Mouse (Mus musculus): ENCODE measurements around the gene Spata4.
"Not testable (repeated sequence)": the region's sequence is repeated elsewhere in the genome, so short reads cannot be mapped to it uniquely, and the experiment has no call there.

Spata4 gene

GRCm38 (mm10) chr8:54600671-54601251 is at the start of gene Spata4:
Gene Spata4 (plus strand): TSS chr8:54600781.
- no peak for DNase-seq

- no peak for DNase-seq
These were observed 45.7 kb upstream of the Spata4 start for GRCm38 (mm10) chr8:54554921-54555320.

- DNase-seq = no peak
These were observed 38.4 kb upstream of the Spata4 start for GRCm38 (mm10) chr8:54562137-54562536.

GRCm38 (mm10) chr8:54565181-54565580 is 35.4 kb upstream of the Spata4 start:
- no peak for DNase-seq

- DNase-seq = no peak
These were observed 34.8 kb upstream of the Spata4 start for GRCm38 (mm10) chr8:54565603-54566260.

- DNase-seq = no peak
These were observed 33.4 kb upstream of the Spata4 start for GRCm38 (mm10) chr8:54567168-54567567.

- DNase-seq = no peak
These were observed 29.7 kb upstream of the Spata4 start for GRCm38 (mm10) chr8:54570618-54571609.

- no peak for DNase-seq
These were observed 19.1 kb upstream of the Spata4 start for GRCm38 (mm10) chr8:54581436-54581835.

- DNase-seq = no peak
These were observed 17.7 kb upstream of the Spata4 start for GRCm38 (mm10) chr8:54582886-54583285.

GRCm38 (mm10) chr8:54594634-54595033 is 5.9 kb upstream of the Spata4 start:
- no peak for DNase-seq

- DNase-seq = no peak
These were observed 4.5 kb upstream of the Spata4 start for GRCm38 (mm10) chr8:54596051-54596450.

GRCm38 (mm10) chr8:54596940-54597339 is 3.6 kb upstream of the Spata4 start:
- no peak for DNase-seq

GRCm38 (mm10) chr8:54597386-54597785 is 3.2 kb upstream of the Spata4 start:
- no peak for DNase-seq

GRCm38 (mm10) chr8:54603440-54603839 is 2.9 kb downstream of the Spata4 start:
- no peak for DNase-seq

GRCm38 (mm10) chr8:54609336-54609735 is 8.8 kb downstream of the Spata4 start:
- DNase-seq = no peak

GRCm38 (mm10) chr8:54610238-54610637 is 9.7 kb downstream of the Spata4 start:
- DNase-seq = no peak

GRCm38 (mm10) chr8:54616710-54617109 is 16.1 kb downstream of the Spata4 start:
- not testable (repeated sequence) for DNase-seq

GRCm38 (mm10) chr8:54638634-54639033 is 38.1 kb downstream of the Spata4 start:
- DNase-seq = no peak

Data from thymus, postnatal 25 days (tissue).